Mouse (Mus musculus): ENCODE results near the gene 1600014C23Rik.

DNA sequence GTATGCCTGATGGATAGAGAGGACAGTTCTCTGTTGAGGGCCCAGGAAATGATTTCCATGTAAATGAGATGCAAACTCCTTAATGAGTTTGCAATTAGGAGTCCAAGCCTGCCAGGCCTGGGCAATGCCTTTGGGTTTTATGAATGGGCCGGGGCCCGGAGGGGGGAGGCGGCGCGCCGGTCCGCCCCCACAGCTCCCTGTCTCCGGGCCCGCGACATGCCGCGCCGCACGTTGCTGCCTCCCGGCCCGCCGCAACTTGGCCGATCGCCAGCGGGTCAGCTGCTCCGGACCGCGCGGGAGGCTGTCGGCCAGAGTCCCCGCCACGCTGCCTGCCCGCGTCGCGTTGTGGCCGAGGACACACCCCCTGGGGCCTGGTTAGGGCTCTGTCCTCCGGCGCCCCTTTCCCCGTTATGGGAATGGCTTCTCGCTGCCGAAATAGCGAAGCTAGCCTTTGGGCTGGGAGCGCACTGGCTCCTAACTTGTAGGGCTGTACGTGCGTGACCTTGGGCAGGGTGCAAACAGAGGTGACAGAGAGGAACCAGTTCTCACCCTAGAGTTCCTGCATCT lies at the start of gene 1600014C23Rik:
- TF ChIP-seq EP300 (IDR thresholded peaks at IDR 0.05) (no peak), CTCF (IDR thresholded peaks at IDR 0.05) (no peak)

Measured in lung, postnatal 0 days (tissue).